Mouse (Mus musculus): ENCODE measurements around the gene Otud7b. TPM values are rescaled to one million over a fixed set of nuclear protein-coding genes. Genes with fewer than 3 reads are reported as not detected.

Otud7b gene
- polyA plus RNA-seq (2014; fragmentation: Illumina TruSeq; extraction: RNeasy Lipid Tissue Mini Kit (QIAGEN cat#74804); ENCODE audit: low read depth, low replicate concordance), result 26.9 TPM

DNA sequence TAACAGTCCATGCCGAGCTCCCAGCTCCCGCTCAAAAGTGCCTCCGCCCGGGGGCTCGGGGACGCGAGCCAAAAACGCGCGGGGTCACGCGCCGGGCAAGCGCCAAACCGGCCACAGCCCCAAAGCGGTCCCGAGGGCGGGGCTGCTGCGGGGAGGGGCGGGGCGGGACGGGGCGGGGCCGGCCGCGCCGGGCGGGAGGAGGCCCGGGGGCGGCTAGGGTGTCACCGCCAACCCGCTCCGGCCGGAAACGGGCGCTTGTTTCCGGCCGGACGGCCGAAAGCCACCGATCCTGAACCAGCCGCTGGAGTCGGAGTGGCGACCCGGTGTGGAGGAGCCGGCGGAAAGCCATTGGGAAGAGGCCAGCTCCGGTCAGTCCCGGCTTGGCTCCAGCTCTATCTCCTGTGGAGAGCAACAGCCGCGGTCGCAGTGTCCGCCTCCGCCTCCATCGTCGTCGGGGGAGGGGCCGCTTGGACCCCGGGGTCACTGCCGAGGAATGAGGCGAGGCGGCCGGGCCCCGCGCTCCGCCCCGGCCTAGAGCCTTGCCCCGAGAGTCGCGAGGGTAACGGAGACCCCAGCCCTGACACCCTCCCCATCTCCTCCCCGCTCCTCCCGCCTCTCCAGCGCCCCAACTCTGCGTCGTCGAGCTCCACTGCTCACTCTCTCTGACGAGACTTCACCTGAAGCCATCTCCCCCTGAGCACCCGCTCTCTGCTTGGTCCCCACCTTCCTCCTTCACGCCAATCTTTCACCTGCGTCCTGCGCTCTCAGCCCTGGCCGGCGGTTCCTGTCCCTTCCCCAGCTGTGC, at the start of gene Otud7b:
Gene Otud7b (plus strand): TSS at position 267 of the 805 bp plus-strand sequence.

DNA sequence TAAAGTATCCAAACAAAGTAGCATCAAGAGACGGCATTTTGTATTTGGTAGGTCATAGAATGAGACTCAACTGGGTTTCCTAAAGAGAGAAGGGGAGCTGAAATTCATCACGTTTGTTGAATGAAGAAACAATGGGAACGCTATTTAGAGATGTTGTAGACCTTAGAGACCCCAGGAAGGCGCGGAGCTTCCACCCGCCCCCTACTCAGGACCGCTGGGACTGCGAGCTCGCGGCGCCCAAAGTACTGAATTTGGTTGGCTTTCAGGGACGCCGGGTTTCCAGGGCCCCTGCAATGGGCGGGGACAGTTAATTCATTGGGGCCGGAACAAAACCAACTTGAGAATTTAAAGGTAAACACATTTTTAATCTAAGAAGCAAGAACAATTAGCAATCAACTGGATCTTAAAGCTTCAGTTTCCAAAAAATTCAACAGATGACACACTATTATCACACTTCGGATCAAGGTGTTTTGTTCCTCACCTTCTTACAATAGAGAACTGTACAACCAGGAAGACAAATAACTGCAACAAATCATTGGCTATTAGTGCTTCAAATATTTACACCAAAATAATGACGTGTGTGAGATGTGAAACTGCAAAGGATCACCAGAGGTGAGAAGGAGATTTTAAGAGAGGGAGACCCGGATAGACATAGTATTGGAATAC, 46.0 kb upstream of the Otud7b start, which contains the start of gene Vps45:
Gene Vps45 (minus strand): TSS at position 236 of the 666 bp plus-strand sequence.

DNA sequence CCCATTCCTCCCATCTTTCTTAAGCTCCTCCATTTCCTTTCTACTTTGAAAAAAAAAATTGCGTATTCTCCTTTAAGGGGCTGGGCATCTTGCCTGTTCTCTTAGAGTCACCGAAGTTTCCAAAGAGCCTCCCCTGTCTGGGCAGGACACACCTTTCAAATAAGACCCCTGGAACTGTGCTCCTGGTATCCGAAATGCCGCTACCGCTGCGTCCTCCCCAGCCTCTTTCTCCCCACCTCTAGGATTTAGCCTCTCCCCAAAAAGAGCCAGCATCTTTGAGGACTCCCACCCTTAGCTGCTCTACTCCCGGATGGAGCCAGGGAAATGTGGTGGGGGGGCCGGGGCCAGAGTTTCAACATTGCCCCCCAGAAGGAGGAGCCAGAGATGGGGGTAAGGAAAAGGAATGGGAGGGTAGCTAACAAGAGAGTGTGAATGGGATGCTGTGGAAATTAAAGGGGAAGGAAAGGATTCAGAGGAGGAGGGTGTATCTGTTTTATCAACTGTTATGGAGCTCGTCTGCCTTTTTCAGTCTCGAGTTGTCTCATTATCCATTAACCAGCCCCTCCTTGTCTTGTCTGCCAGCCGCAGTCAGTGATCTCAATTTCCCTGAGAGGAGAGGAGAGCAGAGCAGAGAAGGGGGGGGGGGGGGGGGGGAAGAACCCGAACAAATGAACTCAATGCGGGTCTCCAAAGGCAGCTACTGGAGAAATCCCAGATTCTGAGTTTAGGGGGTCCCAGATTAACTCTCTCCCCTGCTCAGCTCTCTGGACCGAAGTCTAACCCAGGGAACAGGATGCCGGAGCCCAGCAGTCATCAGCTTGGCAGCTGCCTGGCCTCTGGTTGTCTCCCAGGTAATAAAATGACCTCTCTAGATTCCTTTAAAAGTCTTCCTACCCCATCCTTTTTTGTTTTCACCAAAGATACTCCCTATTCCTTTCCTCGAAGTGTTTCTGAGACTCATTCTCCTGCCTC, 57.8 kb downstream of the Otud7b start, which contains the start of gene Mtmr11:
Gene Mtmr11 (plus strand): TSS at position 136 of the 972 bp plus-strand sequence.

DNA sequence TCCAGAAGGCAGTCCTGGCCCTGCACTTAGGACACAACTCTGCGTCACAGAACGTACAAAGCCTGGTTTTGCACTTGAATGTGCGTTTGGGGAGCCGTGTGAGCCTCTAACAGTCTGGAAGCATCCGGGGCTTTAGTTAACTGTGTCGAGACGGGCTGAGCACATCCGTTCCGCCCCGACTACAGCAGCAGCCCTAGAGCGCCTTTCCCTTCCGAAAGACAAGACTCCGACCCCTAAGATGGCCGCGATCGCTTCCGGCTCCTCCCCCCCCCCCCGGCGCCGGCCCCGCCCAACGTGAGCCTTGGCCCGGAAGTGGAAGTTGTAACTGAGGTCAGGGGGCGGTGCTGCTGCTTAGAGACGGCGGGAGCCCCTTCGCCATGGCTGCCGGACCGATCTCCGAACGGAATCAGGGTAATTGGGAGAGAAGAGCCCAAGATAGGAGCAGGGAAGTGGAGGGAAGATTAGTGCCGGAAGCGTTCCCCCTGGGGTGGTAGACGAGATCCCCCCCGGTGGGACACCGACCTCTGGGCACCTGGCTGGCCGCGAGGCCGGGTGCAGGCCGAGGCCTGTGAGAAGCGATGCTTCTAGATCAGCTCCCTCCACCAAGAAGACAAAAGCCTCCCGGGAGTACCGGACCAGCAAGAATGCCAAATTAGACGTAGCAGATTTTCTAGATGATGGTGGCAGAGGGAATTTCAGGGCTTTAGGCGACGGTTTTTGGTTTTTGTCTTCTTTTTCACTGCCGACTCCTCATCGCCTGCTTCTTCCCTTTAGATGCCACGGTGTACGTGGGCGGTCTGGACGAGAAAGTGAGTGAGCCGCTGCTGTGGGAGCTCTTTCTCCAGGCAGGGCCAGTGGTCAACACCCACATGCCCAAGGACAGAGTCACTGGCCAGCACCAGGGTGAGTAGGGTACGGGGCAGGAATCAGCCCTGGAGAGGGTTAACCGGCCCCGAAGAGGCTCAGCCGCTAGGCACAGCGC, 68.2 kb downstream of the Otud7b start, which contains the start of gene Sf3b4:
Gene Sf3b4 (plus strand): TSS at position 136 of the 982 bp plus-strand sequence.

DNA sequence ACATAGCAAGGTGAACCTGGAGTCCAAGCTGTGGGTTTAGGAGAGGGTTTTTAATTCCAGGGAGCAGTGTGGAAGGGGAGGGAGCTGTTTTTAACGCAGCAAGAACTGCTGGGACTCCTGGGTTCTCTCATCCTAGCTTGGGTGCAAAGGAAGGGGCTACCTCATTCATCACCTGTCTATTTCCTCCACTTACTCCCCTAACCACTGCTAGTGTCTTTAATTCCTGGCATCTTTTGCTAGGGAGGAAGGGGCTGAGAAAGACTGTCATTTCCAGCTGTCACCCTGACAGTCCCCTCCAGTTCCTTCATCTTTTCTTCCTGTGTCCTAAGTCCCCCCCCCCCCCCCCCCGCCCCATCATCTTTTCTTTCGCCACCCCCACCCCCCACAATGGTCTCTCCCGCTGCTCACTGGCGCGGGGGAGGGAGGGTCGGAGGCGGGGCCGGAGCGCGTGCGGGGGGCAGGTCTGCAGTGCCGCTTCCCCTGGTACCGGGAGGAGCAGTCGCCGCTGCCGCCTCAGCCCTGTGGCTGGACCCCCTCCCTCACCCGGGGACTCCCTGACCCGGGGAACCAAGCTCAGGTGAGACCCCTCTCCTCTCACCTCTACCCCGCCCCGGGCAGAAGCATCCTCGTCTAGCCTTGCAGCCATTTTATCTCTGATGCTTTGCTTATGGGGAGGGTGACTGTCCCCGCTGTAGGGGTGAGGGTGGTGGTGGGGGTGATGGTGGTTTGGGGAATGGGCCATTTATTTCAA, 76.6 kb downstream of the Otud7b start, which contains the start of gene Sv2a:
Gene Sv2a (plus strand): TSS at position 425 of the 751 bp plus-strand sequence.

Other genes starting within 250 kb of the Otud7b start
- 20.2 TPM for gene Prpf3, start 248.6 kb upstream of the Otud7b start, polyA plus RNA-seq (2014; fragmentation: Illumina TruSeq; extraction: RNeasy Lipid Tissue Mini Kit (QIAGEN cat#74804); ENCODE audit: low read depth, low replicate concordance)
- 443 TPM for gene Mrps21, start 233.0 kb upstream of the Otud7b start, polyA plus RNA-seq (2014; fragmentation: Illumina TruSeq; extraction: RNeasy Lipid Tissue Mini Kit (QIAGEN cat#74804); ENCODE audit: low read depth, low replicate concordance)
- 3.8 TPM for gene Ciart, start 222.3 kb upstream of the Otud7b start, polyA plus RNA-seq (2014; fragmentation: Illumina TruSeq; extraction: RNeasy Lipid Tissue Mini Kit (QIAGEN cat#74804); ENCODE audit: low read depth, low replicate concordance)
- gene BC028528, start 212.5 kb upstream of the Otud7b start, polyA plus RNA-seq (2014; fragmentation: Illumina TruSeq; extraction: RNeasy Lipid Tissue Mini Kit (QIAGEN cat#74804); ENCODE audit: low read depth, low replicate concordance), result 17.9 TPM
- gene Aph1a, start 210.6 kb upstream of the Otud7b start, polyA plus RNA-seq (2014; fragmentation: Illumina TruSeq; extraction: RNeasy Lipid Tissue Mini Kit (QIAGEN cat#74804); ENCODE audit: low read depth, low replicate concordance), result 82.4 TPM
- gene Car14, start 199.8 kb upstream of the Otud7b start, polyA plus RNA-seq (2014; fragmentation: Illumina TruSeq; extraction: RNeasy Lipid Tissue Mini Kit (QIAGEN cat#74804); ENCODE audit: low read depth, low replicate concordance), result 199 TPM
- gene Anp32e, start 175.3 kb upstream of the Otud7b start, polyA plus RNA-seq (2014; fragmentation: Illumina TruSeq; extraction: RNeasy Lipid Tissue Mini Kit (QIAGEN cat#74804); ENCODE audit: low read depth, low replicate concordance), result 68.1 TPM
- 86.2 TPM for gene Plekho1, start 108.5 kb upstream of the Otud7b start, polyA plus RNA-seq (2014; fragmentation: Illumina TruSeq; extraction: RNeasy Lipid Tissue Mini Kit (QIAGEN cat#74804); ENCODE audit: low read depth, low replicate concordance)
- gene Vps45, start 46.1 kb upstream of the Otud7b start, polyA plus RNA-seq (2014; fragmentation: Illumina TruSeq; extraction: RNeasy Lipid Tissue Mini Kit (QIAGEN cat#74804); ENCODE audit: low read depth, low replicate concordance), result 16.6 TPM
- gene Mtmr11, start 57.5 kb downstream of the Otud7b start, polyA plus RNA-seq (2014; fragmentation: Illumina TruSeq; extraction: RNeasy Lipid Tissue Mini Kit (QIAGEN cat#74804); ENCODE audit: low read depth, low replicate concordance), result 4.2 TPM
- gene Sf3b4, start 67.8 kb downstream of the Otud7b start, polyA plus RNA-seq (2014; fragmentation: Illumina TruSeq; extraction: RNeasy Lipid Tissue Mini Kit (QIAGEN cat#74804); ENCODE audit: low read depth, low replicate concordance), result 18.5 TPM
- gene Sv2a, start 76.6 kb downstream of the Otud7b start, polyA plus RNA-seq (2014; fragmentation: Illumina TruSeq; extraction: RNeasy Lipid Tissue Mini Kit (QIAGEN cat#74804); ENCODE audit: low read depth, low replicate concordance), result 4.0 TPM
- gene Bola1, start 115.2 kb downstream of the Otud7b start, polyA plus RNA-seq (2014; fragmentation: Illumina TruSeq; extraction: RNeasy Lipid Tissue Mini Kit (QIAGEN cat#74804); ENCODE audit: low read depth, low replicate concordance), result 32.8 TPM
- gene Hist2h2ab, start 115.3 kb downstream of the Otud7b start, polyA plus RNA-seq (2014; fragmentation: Illumina TruSeq; extraction: RNeasy Lipid Tissue Mini Kit (QIAGEN cat#74804); ENCODE audit: low read depth, low replicate concordance), result not detected
- not detected for gene Hist2h2ac, start 116.4 kb downstream of the Otud7b start, polyA plus RNA-seq (2014; fragmentation: Illumina TruSeq; extraction: RNeasy Lipid Tissue Mini Kit (QIAGEN cat#74804); ENCODE audit: low read depth, low replicate concordance)
- 10.3 TPM for gene Hist2h2be, start 116.6 kb downstream of the Otud7b start, polyA plus RNA-seq (2014; fragmentation: Illumina TruSeq; extraction: RNeasy Lipid Tissue Mini Kit (QIAGEN cat#74804); ENCODE audit: low read depth, low replicate concordance)
- gene Hist2h3c2, start 134.6 kb downstream of the Otud7b start, polyA plus RNA-seq (2014; fragmentation: Illumina TruSeq; extraction: RNeasy Lipid Tissue Mini Kit (QIAGEN cat#74804); ENCODE audit: low read depth, low replicate concordance), result 2.9 TPM
- 81.7 TPM for gene Hist2h2aa2, start 135.7 kb downstream of the Otud7b start, polyA plus RNA-seq (2014; fragmentation: Illumina TruSeq; extraction: RNeasy Lipid Tissue Mini Kit (QIAGEN cat#74804); ENCODE audit: low read depth, low replicate concordance)
- 9.4 TPM for gene Hist2h2aa1, start 141.0 kb downstream of the Otud7b start, polyA plus RNA-seq (2014; fragmentation: Illumina TruSeq; extraction: RNeasy Lipid Tissue Mini Kit (QIAGEN cat#74804); ENCODE audit: low read depth, low replicate concordance)
- not detected for gene Hist2h3c1, start 142.2 kb downstream of the Otud7b start, polyA plus RNA-seq (2014; fragmentation: Illumina TruSeq; extraction: RNeasy Lipid Tissue Mini Kit (QIAGEN cat#74804); ENCODE audit: low read depth, low replicate concordance)
- 0.55 TPM for gene Hist2h4, start 158.8 kb downstream of the Otud7b start, polyA plus RNA-seq (2014; fragmentation: Illumina TruSeq; extraction: RNeasy Lipid Tissue Mini Kit (QIAGEN cat#74804); ENCODE audit: low read depth, low replicate concordance)
- not detected for gene Hist2h3b, start 164.1 kb downstream of the Otud7b start, polyA plus RNA-seq (2014; fragmentation: Illumina TruSeq; extraction: RNeasy Lipid Tissue Mini Kit (QIAGEN cat#74804); ENCODE audit: low read depth, low replicate concordance)
- not detected for gene Hist2h2bb, start 165.2 kb downstream of the Otud7b start, polyA plus RNA-seq (2014; fragmentation: Illumina TruSeq; extraction: RNeasy Lipid Tissue Mini Kit (QIAGEN cat#74804); ENCODE audit: low read depth, low replicate concordance)
- 2.2 TPM for gene Fcgr1, start 189.4 kb downstream of the Otud7b start, polyA plus RNA-seq (2014; fragmentation: Illumina TruSeq; extraction: RNeasy Lipid Tissue Mini Kit (QIAGEN cat#74804); ENCODE audit: low read depth, low replicate concordance)

Data from heart, adult 10 weeks (tissue).